Mouse (Mus musculus): Measurements from ENCODE around the gene Borcs6. TPM values are rescaled to one million over a fixed set of nuclear protein-coding genes. Genes with fewer than 3 reads are reported as not detected.
"Not testable (repeated sequence)": the region's sequence is repeated elsewhere in the genome, so short reads cannot be mapped to it uniquely, and the experiment has no call there.

Borcs6 gene
- polyA plus RNA-seq, 1 experiment from 2014 or later: 7.2 TPM

- WGBS: 79% methylated on average over 12 of the region's 12 CpGs
- Histone ChIP-seq H3K4me3 (ENCODE audit: low read length) (peak overlapping the region; percentile 99), H3K27ac (ENCODE audit: low read length) (no peak overlapping the region), H3K9me3 (ENCODE audit: control insufficient read depth, low read length) (no peaks in the 10 kb centered on the region), H3K4me2 (ENCODE audit: low read depth, low read length) (peak overlapping the region; percentile 75), H3K9ac (ENCODE audit: low read length) (peak overlapping the region; percentile 100), H3K27me3 (ENCODE audit: control insufficient read depth, insufficient read depth, low read depth, low read length) (no peaks in the 10 kb centered on the region), H3K4me1 (replicated peaks; ENCODE audit: control insufficient read depth, insufficient read depth, low read length) (peaks cover 25% of the 10 kb centered on the region), H3K36me3 (ENCODE audit: control insufficient read depth, insufficient read depth, low read length) (peaks cover 10% of the 10 kb centered on the region; the same call in 1 of the 2 replicates)
- ATAC-seq (ENCODE audit: low read depth): no peak
Measured at GRCm38 (mm10) chr11:69089616-69090290, 30.2 kb downstream of the Borcs6 start.

GRCm38 (mm10) chr11:69090367-69090766, 30.9 kb downstream of the Borcs6 start:
- no peak overlapping the region for H3K4me2 ChIP-seq (ENCODE audit: low read depth, low read length)
- 46% methylated on average over 6 of the region's 6 CpGs for WGBS
- H3K4me3 ChIP-seq (ENCODE audit: low read length): no peak overlapping the region

GRCm38 (mm10) chr11:69091566-69092385, 32.3 kb downstream of the Borcs6 start:
- Histone ChIP-seq H3K9ac (ENCODE audit: low read length) (no peak overlapping the region), H3K36me3 (ENCODE audit: control insufficient read depth, insufficient read depth, low read length) (peaks cover 10% of the 10 kb centered on the region; the same call in 1 of the 2 replicates), H3K27ac (ENCODE audit: low read length) (no peak overlapping the region), H3K4me1 (replicated peaks; ENCODE audit: control insufficient read depth, insufficient read depth, low read length) (peaks cover 25% of the 10 kb centered on the region), H3K4me3 (ENCODE audit: low read length) (no peak overlapping the region), H3K4me2 (ENCODE audit: low read depth, low read length) (no peak overlapping the region), H3K9me3 (ENCODE audit: control insufficient read depth, low read length) (no peaks in the 10 kb centered on the region), H3K27me3 (ENCODE audit: control insufficient read depth, insufficient read depth, low read depth, low read length) (no peaks in the 10 kb centered on the region)
- 60% methylated on average over 7 of the region's 7 CpGs for WGBS
- no peak for ATAC-seq (ENCODE audit: low read depth)

More at GRCm38 (mm10) chr11:69090367-69090766, 30.9 kb downstream of the Borcs6 start:
- ATAC-seq (ENCODE audit: low read depth): no peak
- H3K4me1 ChIP-seq (replicated peaks; ENCODE audit: control insufficient read depth, insufficient read depth, low read length): peaks cover 25% of the 10 kb centered on the region
- no peaks in the 10 kb centered on the region for H3K9me3 ChIP-seq (ENCODE audit: control insufficient read depth, low read length)
- no peaks in the 10 kb centered on the region for H3K27me3 ChIP-seq (ENCODE audit: control insufficient read depth, insufficient read depth, low read depth, low read length)
- H3K36me3 ChIP-seq (ENCODE audit: control insufficient read depth, insufficient read depth, low read length): peaks cover 10% of the 10 kb centered on the region; the same call in 1 of the 2 replicates
- H3K9ac ChIP-seq (ENCODE audit: low read length): peak overlapping the region; percentile 56
- no peak overlapping the region for H3K27ac ChIP-seq (ENCODE audit: low read length)

GRCm38 (mm10) chr11:69092386-69092751, 32.9 kb downstream of the Borcs6 start:
- Histone ChIP-seq H3K4me2 (ENCODE audit: low read depth, low read length) (no peak overlapping the region), H3K4me1 (replicated peaks; ENCODE audit: control insufficient read depth, insufficient read depth, low read length) (peaks cover 25% of the 10 kb centered on the region), H3K27ac (ENCODE audit: low read length) (no peak overlapping the region), H3K4me3 (ENCODE audit: low read length) (no peak overlapping the region), H3K27me3 (ENCODE audit: control insufficient read depth, insufficient read depth, low read depth, low read length) (no peaks in the 10 kb centered on the region), H3K9me3 (ENCODE audit: control insufficient read depth, low read length) (no peaks in the 10 kb centered on the region), H3K9ac (ENCODE audit: low read length) (no peak overlapping the region), H3K36me3 (ENCODE audit: control insufficient read depth, insufficient read depth, low read length) (peaks cover 10% of the 10 kb centered on the region; the same call in 1 of the 2 replicates)
- no peak for ATAC-seq (ENCODE audit: low read depth)
- 1% methylated on average over 3 of the region's 3 CpGs for WGBS

- Histone ChIP-seq H3K4me1 (replicated peaks; ENCODE audit: control insufficient read depth, insufficient read depth, low read length) (peaks cover 26% of the 10 kb centered on the region), H3K27ac (ENCODE audit: low read length) (no peak overlapping the region), H3K4me3 (ENCODE audit: low read length) (no peak overlapping the region), H3K9me3 (ENCODE audit: control insufficient read depth, low read length) (no peaks in the 10 kb centered on the region), H3K27me3 (ENCODE audit: control insufficient read depth, insufficient read depth, low read depth, low read length) (no peaks in the 10 kb centered on the region), H3K36me3 (ENCODE audit: control insufficient read depth, insufficient read depth, low read length) (peaks cover 10% of the 10 kb centered on the region; the same call in 1 of the 2 replicates), H3K4me2 (ENCODE audit: low read depth, low read length) (no peak overlapping the region), H3K9ac (ENCODE audit: low read length) (no peak overlapping the region)
- ATAC-seq (ENCODE audit: low read depth): no peak
- 89% methylated on average over 4 of the region's 4 CpGs for WGBS
Measured at GRCm38 (mm10) chr11:69092871-69093270, 33.4 kb downstream of the Borcs6 start.

- H3K4me3 ChIP-seq (ENCODE audit: low read length); H3K9ac ChIP-seq (ENCODE audit: low read length); ATAC-seq (ENCODE audit: low read depth); H3K9me3 ChIP-seq (ENCODE audit: control insufficient read depth, low read length); H3K27me3 ChIP-seq (ENCODE audit: control insufficient read depth, insufficient read depth, low read depth, low read length); H3K36me3 ChIP-seq (ENCODE audit: control insufficient read depth, insufficient read depth, low read length); H3K4me2 ChIP-seq (ENCODE audit: low read depth, low read length): not testable (repeated sequence)
- WGBS: 84% methylated on average over 7 of the region's 7 CpGs
- H3K4me1 ChIP-seq (replicated peaks; ENCODE audit: control insufficient read depth, insufficient read depth, low read length): peaks cover 34% of the 10 kb centered on the region
- H3K27ac ChIP-seq (ENCODE audit: low read length): peak overlapping the region; percentile 98
Measured at GRCm38 (mm10) chr11:69093856-69094255, 34.3 kb downstream of the Borcs6 start.

GRCm38 (mm10) chr11:69094697-69095429, 35.3 kb downstream of the Borcs6 start, which contains the start of gene Per1:
TSS of gene Per1 (plus strand) at chr11:69095217.
- no peaks in the 10 kb centered on the region for H3K27me3 ChIP-seq (ENCODE audit: control insufficient read depth, insufficient read depth, low read depth, low read length)
- peaks cover 36% of the 10 kb centered on the region for H3K4me1 ChIP-seq (replicated peaks; ENCODE audit: control insufficient read depth, insufficient read depth, low read length)
- no peaks in the 10 kb centered on the region for H3K9me3 ChIP-seq (ENCODE audit: control insufficient read depth, low read length)
- peak within 1 kb of the TSS; percentile 96 for H3K4me2 ChIP-seq (ENCODE audit: low read depth, low read length)
- peak; percentile 86 for ATAC-seq (ENCODE audit: low read depth)
- peak within 1 kb of the TSS; percentile 98 for H3K27ac ChIP-seq (ENCODE audit: low read length)
- under 1% methylated on average over 37 of the region's 37 CpGs for WGBS
- peak within 1 kb of the TSS; percentile 86 for H3K9ac ChIP-seq (ENCODE audit: low read length)
- H3K36me3 ChIP-seq (ENCODE audit: control insufficient read depth, insufficient read depth, low read length): peaks cover 8% of the 10 kb centered on the region; the same call in 1 of the 2 replicates
- peak within 1 kb of the TSS; percentile 68 for H3K4me3 ChIP-seq (ENCODE audit: low read length)

- Histone ChIP-seq H3K9me3 (ENCODE audit: control insufficient read depth, low read length) (no peaks in the 10 kb centered on the region), H3K4me1 (replicated peaks; ENCODE audit: control insufficient read depth, insufficient read depth, low read length) (peaks cover 36% of the 10 kb centered on the region)
- 2% methylated on average over 27 of the region's 27 CpGs for WGBS
Measured at GRCm38 (mm10) chr11:69095511-69096231, 36.2 kb downstream of the Borcs6 start.

More at GRCm38 (mm10) chr11:69095511-69096231, 36.2 kb downstream of the Borcs6 start:
- ATAC-seq (ENCODE audit: low read depth): no peak
- Histone ChIP-seq H3K27ac (ENCODE audit: low read length) (peak overlapping the region; percentile 98), H3K4me3 (ENCODE audit: low read length) (peak overlapping the region; percentile 68), H3K9ac (ENCODE audit: low read length) (peak overlapping the region; percentile 86), H3K27me3 (ENCODE audit: control insufficient read depth, insufficient read depth, low read depth, low read length) (no peaks in the 10 kb centered on the region), H3K36me3 (ENCODE audit: control insufficient read depth, insufficient read depth, low read length) (peaks cover 7% of the 10 kb centered on the region), H3K4me2 (ENCODE audit: low read depth, low read length) (peak overlapping the region; percentile 96)
